Mouse (Mus musculus) erythroblast, adult 5-6 weeks (primary cell): ENCODE results near the gene Gabbr2. TPM values are rescaled to one million over a fixed set of nuclear protein-coding genes. Genes with fewer than 3 reads are reported as not detected.

Source experiments
- ATAC-seq: replicated peaks from 2 replicates; pipeline ENCODE4 v1.8.0; 2016; ENCODE audit warnings: moderate number of reproducible peaks, mild to moderate bottlenecking, moderate TSS enrichment, inconsistent platforms; ENCODE audit not compliant: poor library complexity, low FRiP score, severe bottlenecking
- total RNA-seq, 2 experiments: library from RNA; stranded (forward) in 1 of 2; stranded (reverse) in 1 of 2; fragments of 150-400 nt in 1 of 2; fragments of 200-764, 138-1000 nt in 1 of 2; gene quantifications; 2 replicates each; pipeline versions ENCODE4 v1.2.3 to v1.2.4; 2015 to 2017; ENCODE audit warnings: low replicate concordance in 2 of 2

The Gabbr2 gene
- total RNA-seq, 2 experiments from 2014 or later, result 0.17 TPM; not detected in 1

- no peak for ATAC-seq
Observed at GRCm38 (mm10) chr4:46690565-46690964, 301.1 kb downstream of the Gabbr2 start.

GRCm38 (mm10) chr4:46690023-46690420, 301.7 kb downstream of the Gabbr2 start:
- ATAC-seq, result no peak

- peak; percentile 87 for ATAC-seq
Observed at GRCm38 (mm10) chr4:46689397-46690022, 302.2 kb downstream of the Gabbr2 start.

GRCm38 (mm10) chr4:46688213-46688832, 303.4 kb downstream of the Gabbr2 start:
- no peak for ATAC-seq

GRCm38 (mm10) chr4:46684160-46684559, 307.5 kb downstream of the Gabbr2 start:
- ATAC-seq, result no peak

GRCm38 (mm10) chr4:46676646-46677045, 315.0 kb downstream of the Gabbr2 start:
- no peak for ATAC-seq

- ATAC-seq, result no peak
Observed at GRCm38 (mm10) chr4:46675992-46676391, 315.7 kb downstream of the Gabbr2 start.

- no peak for ATAC-seq
Observed at GRCm38 (mm10) chr4:46675272-46675785, 316.3 kb downstream of the Gabbr2 start.

- ATAC-seq, result no peak
Observed at GRCm38 (mm10) chr4:46668620-46669019, 323.1 kb downstream of the Gabbr2 start.

GRCm38 (mm10) chr4:46666420-46666819, 325.3 kb downstream of the Gabbr2 start:
- no peak for ATAC-seq

- ATAC-seq, result no peak
Observed at GRCm38 (mm10) chr4:46665371-46665774, 326.3 kb downstream of the Gabbr2 start.

- ATAC-seq, result no peak
Observed at GRCm38 (mm10) chr4:46664123-46665009, 327.3 kb downstream of the Gabbr2 start.

GRCm38 (mm10) chr4:46661433-46661832, 330.2 kb downstream of the Gabbr2 start:
- no peak for ATAC-seq

GRCm38 (mm10) chr4:46658946-46659345, 332.7 kb downstream of the Gabbr2 start:
- ATAC-seq, result no peak

- peak; percentile 73 for ATAC-seq
Observed at GRCm38 (mm10) chr4:46657116-46657515, 334.6 kb downstream of the Gabbr2 start.

- no peak for ATAC-seq
Observed at GRCm38 (mm10) chr4:46655956-46656355, 335.7 kb downstream of the Gabbr2 start.

- ATAC-seq, result no peak
Observed at GRCm38 (mm10) chr4:46655298-46655697, 336.4 kb downstream of the Gabbr2 start.

GRCm38 (mm10) chr4:46650086-46650753, 341.5 kb downstream of the Gabbr2 start, which contains the start of gene Tbc1d2:
TSS of gene Tbc1d2 (minus strand) at chr4:46650209.
- peak; percentile 99 for ATAC-seq

- no peak for ATAC-seq
Observed at GRCm38 (mm10) chr4:46649161-46649560, 342.5 kb downstream of the Gabbr2 start.

GRCm38 (mm10) chr4:46643676-46644112, 348.0 kb downstream of the Gabbr2 start:
- no peak for ATAC-seq
